Mouse (Mus musculus): ENCODE measurements at regions not wholly inside any gene's neighbourhood (a gene's known extent, or its start where the extent isn't known, plus 50 kb on each side); places are given as distances from the start of the nearest gene placed in this dataset.

DNA sequence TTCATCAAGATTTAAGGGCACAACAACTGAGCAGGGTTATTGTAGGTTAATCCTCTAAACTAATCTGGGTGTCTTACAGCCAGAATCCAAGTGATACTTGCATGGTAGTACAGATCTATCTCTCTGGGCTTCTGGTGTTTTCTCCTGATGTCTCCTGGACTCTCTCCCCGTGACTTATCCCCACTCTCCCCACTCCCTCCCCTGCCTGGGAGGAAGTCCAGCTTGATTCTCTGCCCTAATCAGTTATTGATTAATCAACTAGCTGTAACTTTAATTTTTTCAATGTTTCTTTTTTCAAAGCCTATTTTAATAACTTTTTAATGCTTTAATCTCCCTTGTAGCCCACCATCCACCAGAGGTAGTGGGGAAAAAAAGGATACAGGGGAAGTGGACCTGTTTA is 83.9 kb upstream of the Sipa1l3 start:
- no peak for TF ChIP-seq POLR2A (IDR thresholded peaks at IDR 0.05; ENCODE audit: low read depth, low read length)
- no peak for TF ChIP-seq CTCF (IDR thresholded peaks at IDR 0.05; ENCODE audit: borderline replicate concordance, insufficient read depth, low read length)
